Mouse (Mus musculus) heart, embryonic 12.5 days (tissue): Measurements from ENCODE around the gene Ttyh2. TPM values are rescaled to one million over a fixed set of nuclear protein-coding genes. Genes with fewer than 3 reads are reported as not detected.

Source experiments
- polyA plus RNA-seq: library from polyadenylated mRNA; unstranded; fragments of >200 nt; fragmentation: Nextera tagmentation; extraction: Ambion mirVana; gene quantifications from 2 replicates; pipeline ENCODE4 v1.2.1, GENCODE M21; 2016

The Ttyh2 gene
- polyA plus RNA-seq, 1 experiment from 2014 or later, result 5.5 TPM

Other genes with a start within 250 kb of the Ttyh2 start
- 785 and 816 TPM in 2 replicates for gene Rpl38, start 6.9 kb upstream of the Ttyh2 start, polyA plus RNA-seq
- gene Dnaic2, start 52.0 kb downstream of the Ttyh2 start, polyA plus RNA-seq, result 0.27 and 0.32 TPM in 2 replicates
- 0.32 TPM in 1 of 2 replicates, not detected in the other for gene Kif19a, start 90.0 kb downstream of the Ttyh2 start, polyA plus RNA-seq
- gene Btbd17, start 120.5 kb downstream of the Ttyh2 start, polyA plus RNA-seq, result 0.18 TPM in 1 of 2 replicates, not detected in the other
- gene Gpr142, start 123.5 kb downstream of the Ttyh2 start, polyA plus RNA-seq, result not detected in 2 replicates
- gene Gprc5c, start 175.7 kb downstream of the Ttyh2 start, polyA plus RNA-seq, result 26.6 and 26.7 TPM in 2 replicates
- gene Cd300a, start 214.6 kb downstream of the Ttyh2 start, polyA plus RNA-seq, result 0.40 and 0.41 TPM in 2 replicates